Mouse (Mus musculus) erythroblast, adult 5-6 weeks (primary cell): Measurements from ENCODE around the gene Gcsam. TPM values are rescaled to one million over a fixed set of nuclear protein-coding genes. Genes with fewer than 3 reads are reported as not detected.

ENCODE experiments used
- ATAC-seq: replicated peaks from 2 replicates; pipeline ENCODE4 v1.8.0; 2016; ENCODE audit warnings: moderate number of reproducible peaks, mild to moderate bottlenecking, moderate TSS enrichment, inconsistent platforms; ENCODE audit not compliant: poor library complexity, low FRiP score, severe bottlenecking
- total RNA-seq, 2 experiments: library from RNA; stranded (forward) in 1 of 2; stranded (reverse) in 1 of 2; fragments of 150-400 nt in 1 of 2; fragments of 200-764, 138-1000 nt in 1 of 2; gene quantifications; 2 replicates each; pipeline versions ENCODE4 v1.2.3 to v1.2.4; 2015 to 2017; ENCODE audit warnings: low replicate concordance in 2 of 2

Gcsam gene
- total RNA-seq (2015; ENCODE audit: low replicate concordance) (not detected in 2 replicates), total RNA-seq (2017; ENCODE audit: low replicate concordance) (not detected in 2 replicates)

DNA sequence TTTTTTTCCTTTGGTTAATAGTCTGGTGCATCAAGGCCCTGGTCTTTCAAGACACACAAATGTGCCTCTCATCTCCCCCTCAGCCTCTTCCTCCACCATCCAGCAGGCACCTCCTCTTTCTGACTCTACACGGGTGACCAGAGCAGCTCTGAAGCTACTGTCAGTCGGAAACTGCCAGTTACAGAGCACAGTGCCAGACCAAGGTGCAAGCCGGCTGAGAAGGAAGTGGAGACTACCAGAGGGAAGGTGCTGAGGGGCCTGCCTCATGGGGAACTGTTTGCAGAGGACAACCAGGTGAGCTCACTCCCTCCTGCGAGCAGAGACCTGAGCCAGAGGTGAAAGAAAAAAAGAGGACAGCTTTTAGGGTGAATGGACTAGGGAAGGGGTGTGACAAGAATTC is at the start of gene Gcsam:
Gcsam (plus strand) TSS at position 114 of the 400 bp plus-strand sequence.
- no peak for ATAC-seq

DNA sequence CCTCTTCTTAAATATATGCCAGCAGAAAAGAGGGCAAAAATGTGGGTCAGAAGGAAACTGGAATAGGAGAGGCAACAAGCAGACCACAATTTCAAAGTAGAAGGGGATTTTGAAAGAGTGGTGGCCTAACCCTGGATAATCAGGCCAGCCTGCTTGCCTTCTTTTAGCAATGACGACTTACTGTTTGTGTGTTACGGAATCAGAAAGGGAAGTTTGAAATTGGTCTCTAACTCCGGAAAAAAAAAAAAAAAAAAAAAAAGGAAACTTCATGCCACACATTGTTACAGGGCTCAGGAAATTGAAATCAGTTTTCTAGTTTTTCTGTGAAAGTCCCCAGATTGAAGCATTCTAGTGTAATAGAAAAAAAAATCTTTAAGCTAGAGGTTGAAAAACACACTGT is 48.4 kb upstream of the Gcsam start:
- ATAC-seq = no peak

- no peak for ATAC-seq
These were observed 37.9 kb upstream of the Gcsam start for GRCm38 (mm10) chr16:45572307-45572706.

- no peak for ATAC-seq
These were observed 30.3 kb upstream of the Gcsam start for GRCm38 (mm10) chr16:45579883-45580282.

GRCm38 (mm10) chr16:45582512-45582911 is 27.7 kb upstream of the Gcsam start:
- no peak for ATAC-seq

- no peak for ATAC-seq
These were observed 16.5 kb upstream of the Gcsam start for GRCm38 (mm10) chr16:45593656-45594055.

DNA sequence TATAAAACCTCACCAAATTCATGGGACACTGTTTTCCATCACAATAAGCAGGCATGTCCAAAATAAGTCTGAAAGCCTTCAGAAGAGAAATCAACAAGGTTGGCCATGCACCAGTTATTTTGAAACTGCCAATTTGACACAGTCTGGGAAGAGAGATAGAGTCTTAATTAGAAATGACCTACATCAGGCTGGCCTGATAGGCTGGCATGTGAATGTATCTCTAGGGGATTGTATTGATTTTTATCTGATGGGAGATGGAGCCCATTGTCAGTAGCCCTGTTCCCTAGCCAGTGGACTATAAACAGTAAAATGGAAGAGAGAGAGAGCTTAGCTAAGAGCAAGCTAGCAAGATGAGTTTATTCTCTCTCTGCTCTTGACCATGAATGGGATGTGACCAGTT is 14.7 kb upstream of the Gcsam start:
- no peak for ATAC-seq

GRCm38 (mm10) chr16:45608481-45608954 is 1.7 kb upstream of the Gcsam start:
- no peak for ATAC-seq

- ATAC-seq = no peak
These were observed 880 bp upstream of the Gcsam start for GRCm38 (mm10) chr16:45609300-45609699.

DNA sequence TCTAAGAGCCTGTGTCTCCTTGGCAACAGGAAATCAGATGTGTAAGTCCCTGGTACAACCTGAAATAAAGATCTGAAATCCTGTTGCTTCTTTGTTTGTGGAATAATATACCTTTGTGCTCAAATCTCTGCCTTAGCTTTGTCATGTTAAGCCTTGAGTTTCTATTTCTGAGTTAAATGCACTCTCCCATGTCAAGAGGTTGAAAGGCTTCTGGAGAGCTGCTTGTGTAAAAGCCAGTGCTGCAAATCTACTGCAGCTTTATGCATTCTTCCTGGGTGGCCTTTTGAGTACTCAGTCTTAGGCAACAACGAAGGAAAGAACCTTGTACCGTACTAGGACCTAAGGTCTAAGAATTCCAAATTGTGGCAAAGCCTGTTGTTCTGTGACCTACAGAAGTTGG is 3.1 kb downstream of the Gcsam start:
- ATAC-seq = no peak

- ATAC-seq = no peak
These were observed 5.8 kb downstream of the Gcsam start for GRCm38 (mm10) chr16:45615944-45616343.

DNA sequence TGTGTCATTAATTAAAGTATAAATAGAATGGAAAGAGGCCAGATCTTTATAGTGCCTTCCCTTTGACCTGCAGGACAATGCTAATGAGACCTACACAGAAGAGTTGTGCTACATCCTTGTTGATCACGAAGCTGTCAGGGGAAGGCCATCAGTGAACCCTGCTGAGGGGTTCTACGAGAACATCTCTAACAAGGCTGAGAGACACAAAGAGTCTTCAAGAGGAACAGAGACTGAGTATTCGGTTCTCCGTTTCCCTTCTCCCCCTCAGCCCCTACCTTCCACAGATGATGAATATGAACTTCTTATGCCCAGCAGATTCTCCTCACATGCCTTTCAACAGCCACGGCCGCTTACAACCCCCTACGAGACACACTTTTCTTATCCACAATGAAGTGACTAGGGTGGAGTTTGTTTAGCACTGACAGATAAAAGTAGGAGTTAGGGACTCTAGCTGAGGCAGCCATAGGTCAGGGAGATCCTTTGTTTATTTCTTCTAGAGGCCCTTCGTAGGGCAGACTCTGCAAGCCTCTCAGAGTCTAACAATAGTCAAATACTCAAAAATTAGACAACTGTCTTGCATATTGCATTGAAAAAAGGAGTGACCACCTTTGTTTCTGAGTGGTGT is 9.7 kb downstream of the Gcsam start:
- ATAC-seq = no peak

GRCm38 (mm10) chr16:45623230-45623629 is 13.1 kb downstream of the Gcsam start:
- ATAC-seq = no peak

- no peak for ATAC-seq
These were observed 14.6 kb downstream of the Gcsam start for GRCm38 (mm10) chr16:45624791-45625190.

- no peak for ATAC-seq
These were observed 15.2 kb downstream of the Gcsam start for GRCm38 (mm10) chr16:45625342-45625741.

GRCm38 (mm10) chr16:45629497-45630105 is 19.4 kb downstream of the Gcsam start:
- ATAC-seq = no peak

DNA sequence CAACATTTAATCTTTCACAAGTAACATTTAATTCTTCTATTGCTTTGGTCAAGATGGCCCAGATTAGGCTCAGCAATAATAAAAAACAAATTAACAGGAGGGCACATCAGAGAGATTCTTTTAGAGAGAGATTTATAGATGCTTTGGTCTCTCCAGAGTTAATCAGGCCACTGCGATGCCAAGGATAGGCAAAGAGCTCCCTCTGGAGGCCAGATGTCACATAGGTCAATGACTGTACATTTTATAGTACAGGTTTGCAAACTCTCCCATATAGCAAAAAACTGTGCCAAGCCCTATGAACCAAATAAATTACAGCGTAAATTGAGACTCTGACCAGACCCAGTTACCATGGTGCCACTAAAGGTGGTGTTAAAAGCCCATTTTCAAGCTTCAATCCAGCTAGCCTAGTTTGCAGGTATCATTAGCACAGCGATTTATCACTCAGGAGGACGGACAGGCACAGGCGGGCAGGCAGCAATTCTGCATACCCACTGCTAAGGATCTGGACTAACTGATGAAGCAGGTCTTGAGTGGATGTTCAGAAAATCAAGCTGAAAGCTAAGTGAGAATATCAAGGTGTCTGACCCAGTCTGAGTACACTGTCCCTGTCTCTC is 20.3 kb downstream of the Gcsam start:
- no peak for ATAC-seq

DNA sequence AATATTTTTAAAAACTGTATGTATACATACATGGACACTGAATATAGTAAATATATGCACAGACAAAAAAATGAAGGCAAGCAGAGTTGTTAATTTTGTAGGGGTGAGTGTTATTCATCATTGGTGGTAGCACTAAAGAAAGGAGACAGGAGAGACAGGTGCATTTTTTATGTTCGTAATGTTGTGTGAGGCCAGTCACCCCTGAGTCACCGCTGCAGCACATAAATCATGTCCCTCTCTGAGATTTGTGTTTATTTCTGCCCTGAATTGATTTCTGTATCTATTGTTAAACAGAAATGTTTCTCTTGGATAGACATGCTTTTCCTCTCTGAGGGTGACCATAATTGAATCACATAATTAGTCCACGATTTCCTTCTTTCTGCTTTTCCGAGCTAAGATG is 22.2 kb downstream of the Gcsam start:
- ATAC-seq = no peak

DNA sequence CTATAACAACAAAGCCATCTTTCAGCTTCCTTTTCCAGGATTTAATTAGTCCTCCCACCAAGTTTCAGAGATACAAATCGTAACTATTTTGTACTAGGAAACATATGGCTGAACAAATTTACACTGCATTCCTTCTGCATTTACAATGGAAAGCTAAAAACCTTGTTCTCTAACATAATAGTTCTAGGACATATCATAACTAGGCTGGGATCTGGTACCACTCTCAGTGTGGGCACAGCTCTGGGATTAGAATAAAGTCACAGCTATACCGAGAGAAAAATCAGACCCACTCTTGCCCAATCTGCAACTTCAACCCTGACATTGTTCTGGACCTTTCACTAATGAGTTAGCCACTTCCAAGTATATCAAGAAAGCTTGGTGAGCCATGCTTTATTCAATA is 25.6 kb downstream of the Gcsam start:
- no peak for ATAC-seq

DNA sequence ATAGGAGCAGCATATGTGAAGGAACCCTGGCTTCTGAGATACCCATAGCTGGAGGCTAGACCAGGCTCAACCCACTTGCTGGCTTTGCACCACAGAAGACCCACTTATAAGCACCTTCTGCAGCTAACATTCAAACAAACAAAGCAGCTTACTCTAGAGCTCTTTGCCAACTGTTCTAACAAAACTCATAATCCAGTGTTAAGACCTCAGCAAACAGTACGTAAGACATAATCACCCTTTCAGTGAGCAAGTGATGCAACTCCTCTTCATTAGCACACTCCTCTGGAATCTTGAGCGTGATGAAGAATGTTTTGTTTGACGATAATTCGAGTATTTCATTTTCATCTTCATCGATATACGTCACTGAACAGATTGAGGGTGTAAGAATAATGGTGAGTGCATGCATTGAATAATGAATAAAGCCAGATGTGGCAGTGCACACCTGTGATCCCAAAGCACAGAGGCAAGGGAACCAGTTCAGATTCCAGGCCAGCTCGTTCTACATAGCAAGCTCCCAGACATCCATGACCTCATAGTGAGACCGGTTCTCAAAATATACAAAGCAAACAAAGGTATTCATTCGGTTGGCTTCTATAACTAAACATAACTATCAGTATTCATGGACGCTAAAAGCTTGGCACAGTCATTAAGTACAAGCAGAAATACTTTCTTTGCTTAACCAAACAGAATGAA is 30.0 kb downstream of the Gcsam start:
- ATAC-seq = no peak

DNA sequence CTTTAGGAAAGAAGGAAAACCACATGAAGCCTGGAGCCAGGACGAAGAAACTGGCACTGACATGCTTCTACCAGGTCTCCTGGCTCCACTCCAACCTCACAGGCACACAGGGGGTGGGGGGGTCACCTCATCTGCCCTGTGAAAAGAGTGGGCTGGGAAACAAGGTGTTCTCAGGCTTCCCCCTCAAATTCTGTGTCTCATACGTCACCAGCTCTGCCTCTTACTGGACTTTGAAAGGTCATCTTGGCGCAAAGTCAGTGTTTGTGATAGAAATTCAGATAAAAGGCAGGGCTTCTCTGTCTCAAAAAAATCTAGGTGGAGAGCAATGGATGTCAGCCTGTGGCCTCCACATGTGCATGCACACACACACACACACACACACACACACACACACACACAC is 31.1 kb downstream of the Gcsam start:
- ATAC-seq = no peak
